Mouse (Mus musculus): ENCODE data around the gene Endou. TPM values are rescaled to one million over a fixed set of nuclear protein-coding genes. Genes with fewer than 3 reads are reported as not detected.

Gene Endou
- total RNA-seq, 4 experiments from 2014 or later, result 1.3 to 2.3 (median 1.7) TPM

DNA sequence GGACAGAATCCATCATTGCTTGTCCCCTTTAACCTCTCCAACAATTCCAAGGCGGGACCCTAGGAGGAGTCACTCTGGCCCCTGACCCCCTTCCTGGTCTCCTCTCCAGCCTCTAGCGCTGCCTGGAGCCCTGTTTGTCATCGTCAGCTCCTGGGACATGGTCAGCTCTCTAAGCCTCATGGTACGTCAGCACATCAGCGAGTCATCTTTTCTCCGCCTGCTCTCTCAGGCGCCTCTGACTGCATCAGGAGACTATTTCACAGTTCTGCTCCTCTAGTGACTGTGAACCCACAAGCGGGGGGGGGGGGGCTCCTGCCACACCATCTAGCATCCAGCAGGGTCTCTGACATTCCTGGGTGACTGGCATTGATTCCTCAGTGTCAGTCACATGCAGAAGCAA, 24.2 kb upstream of the Endou start:
- DNase-seq (ENCODE audit: low spot score), result no peak

GRCm38 (mm10) chr15:97754476-97754875, 23.3 kb upstream of the Endou start:
- DNase-seq (ENCODE audit: low spot score), result no peak

DNA sequence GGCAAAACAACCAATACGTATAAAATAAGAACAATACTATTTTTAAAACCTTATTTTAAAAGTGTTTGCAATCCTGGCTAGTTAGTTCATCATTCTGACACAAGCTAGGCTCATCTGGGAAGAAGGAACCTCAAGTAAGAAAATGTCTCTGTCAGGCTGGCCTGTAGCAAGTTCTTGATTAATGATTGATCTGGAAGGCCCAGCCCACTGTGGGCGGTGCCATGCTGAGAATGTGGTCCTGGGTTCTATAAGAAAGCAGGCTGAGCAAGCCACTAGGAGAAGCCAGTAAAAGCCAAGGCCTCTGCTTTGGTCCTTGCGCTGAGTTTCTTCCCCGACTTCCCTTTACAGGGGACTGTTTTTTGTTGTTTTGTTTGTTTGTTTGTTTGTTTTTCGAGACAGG, 21.4 kb upstream of the Endou start:
- DNase-seq (ENCODE audit: low spot score), result no peak

GRCm38 (mm10) chr15:97751676-97752075, 20.5 kb upstream of the Endou start:
- DNase-seq (ENCODE audit: low spot score), result no peak

- no peak for DNase-seq (ENCODE audit: low spot score)
Measured at GRCm38 (mm10) chr15:97750697-97751096, 19.6 kb upstream of the Endou start.

DNA sequence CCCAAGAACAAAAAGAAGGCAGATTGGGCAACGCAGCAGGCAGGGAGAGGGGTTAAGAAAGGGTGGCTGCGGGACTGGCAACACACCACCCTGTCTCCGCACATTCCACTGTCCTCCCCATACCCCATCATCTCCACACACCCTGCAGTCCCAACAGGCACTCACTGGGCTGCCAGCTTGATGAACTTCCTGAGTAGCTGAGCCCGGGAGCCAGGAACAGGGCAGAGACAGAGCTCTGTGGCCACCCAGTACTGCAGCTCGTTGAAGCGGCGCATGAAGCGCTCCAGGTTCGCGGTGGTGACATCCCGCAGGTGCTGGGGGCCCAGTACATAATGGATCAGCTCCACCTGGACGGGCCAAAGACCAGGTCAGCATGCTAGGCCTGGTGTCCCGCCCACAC, 18.7 kb upstream of the Endou start:
- DNase-seq (ENCODE audit: low spot score), result no peak

DNA sequence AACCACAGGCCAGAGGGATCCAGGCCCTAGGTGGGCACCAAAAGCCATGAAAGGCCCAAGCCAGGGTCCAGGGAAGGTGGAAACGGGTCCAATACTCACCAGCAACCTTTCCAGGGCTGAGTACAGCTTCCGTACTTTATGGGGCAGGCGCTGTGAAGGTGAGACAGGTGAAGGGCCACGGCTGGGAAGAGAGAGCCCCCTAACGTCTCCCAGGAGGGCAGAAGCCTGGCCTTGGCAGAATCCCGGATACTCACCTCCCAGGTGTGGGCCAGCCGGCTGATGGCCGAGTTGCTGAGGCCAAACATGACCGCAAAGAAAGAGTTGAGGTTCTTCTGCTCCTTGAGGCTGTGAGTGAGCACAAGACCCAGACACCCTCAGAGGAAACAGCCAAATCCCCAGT, 18.3 kb upstream of the Endou start:
- DNase-seq (ENCODE audit: low spot score), result no peak

DNA sequence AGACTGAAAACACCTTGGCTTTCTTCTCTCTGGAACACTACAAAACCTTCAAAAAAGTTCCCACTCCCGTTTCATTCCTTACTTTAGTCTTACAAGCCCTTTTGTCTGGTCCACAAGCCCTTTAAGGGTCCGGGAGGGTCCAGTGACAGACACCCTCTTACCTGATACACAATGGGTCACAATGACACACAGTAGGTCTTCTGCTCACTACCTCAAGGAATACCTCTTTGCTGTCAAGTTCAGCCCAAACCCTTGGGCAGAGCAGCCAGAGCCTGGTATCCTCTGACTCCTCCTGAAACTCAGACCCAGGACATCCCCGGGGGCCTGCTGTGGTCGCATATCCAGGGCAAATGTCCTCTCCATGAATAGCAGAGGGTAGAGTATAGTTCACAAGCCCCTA, 17.8 kb upstream of the Endou start:
- no peak for DNase-seq (ENCODE audit: low spot score)

GRCm38 (mm10) chr15:97748309-97748708, 17.2 kb upstream of the Endou start:
- DNase-seq (ENCODE audit: low spot score), result no peak

- DNase-seq (ENCODE audit: low spot score), result no peak
Measured at GRCm38 (mm10) chr15:97747486-97747885, 16.3 kb upstream of the Endou start.

DNA sequence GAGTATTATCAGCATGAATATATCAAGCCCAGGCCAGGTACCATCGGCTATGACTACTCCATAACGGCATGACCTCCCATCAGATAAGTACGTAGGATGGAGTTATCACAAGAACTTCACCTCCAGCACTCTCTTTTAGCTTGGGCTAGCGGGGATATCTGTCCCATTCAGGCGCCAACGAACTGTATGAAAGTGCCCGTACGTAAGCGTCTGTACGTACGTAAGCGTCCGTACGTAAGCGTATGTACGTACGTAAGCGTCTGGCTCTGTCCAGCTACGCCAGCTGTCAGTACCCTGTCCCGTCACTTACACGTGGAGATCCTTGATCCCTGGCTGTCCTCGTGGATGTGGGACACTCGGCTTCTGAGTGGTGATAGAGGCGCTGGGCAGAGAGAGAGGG, 15.6 kb upstream of the Endou start:
- DNase-seq (ENCODE audit: low spot score), result no peak

DNA sequence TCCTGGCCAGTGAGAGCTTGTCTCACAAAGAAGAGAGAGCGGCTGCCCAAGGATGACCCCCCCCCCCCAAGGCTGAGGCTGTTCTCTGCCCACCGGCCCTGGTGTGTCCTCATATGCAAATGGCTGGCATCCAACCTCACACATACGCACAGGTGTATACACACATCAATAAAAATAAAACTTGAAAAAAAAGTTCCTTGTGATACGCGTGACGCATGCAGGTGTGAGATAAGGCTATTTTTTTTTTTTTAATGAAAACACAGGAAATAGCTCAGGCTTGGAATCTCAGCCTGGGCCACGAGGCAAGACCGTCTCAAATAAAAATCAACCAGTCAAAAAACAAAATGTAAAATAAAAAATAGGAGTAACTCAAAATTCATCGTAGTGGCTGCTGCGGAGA, 15.1 kb upstream of the Endou start:
- no peak for DNase-seq (ENCODE audit: low spot score)

GRCm38 (mm10) chr15:97745331-97745730, 14.2 kb upstream of the Endou start:
- DNase-seq (ENCODE audit: low spot score), result peak; percentile 75

GRCm38 (mm10) chr15:97744930-97745329, 13.8 kb upstream of the Endou start:
- no peak for DNase-seq (ENCODE audit: low spot score)

DNA sequence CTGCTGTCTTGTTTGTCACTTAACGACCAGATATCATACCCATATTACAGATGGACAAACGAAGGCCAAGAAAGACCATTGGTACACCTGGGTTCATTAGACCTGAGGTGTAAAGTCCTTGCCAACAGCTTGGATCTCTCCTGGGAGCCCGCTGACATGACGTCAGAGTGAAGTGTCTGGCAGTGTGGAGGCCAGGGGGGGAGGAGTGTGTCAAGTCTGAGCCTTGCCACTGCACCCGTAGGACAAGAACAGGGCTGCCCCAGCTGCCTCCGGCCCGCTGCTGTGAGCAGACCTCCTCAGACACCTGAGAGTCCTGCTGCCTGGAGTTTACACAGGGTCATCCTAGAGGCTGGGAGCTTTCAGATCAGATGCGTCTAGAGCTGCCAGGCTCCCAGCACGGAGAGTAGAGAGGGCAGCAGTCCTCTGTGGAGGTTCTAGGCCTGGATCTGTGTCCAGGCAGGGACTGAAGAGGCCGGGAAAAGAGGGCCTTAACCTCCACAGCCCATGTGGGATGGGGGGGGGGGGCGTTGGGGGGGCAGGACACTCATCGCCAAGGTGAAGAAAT, 12.9 kb upstream of the Endou start:
- DNase-seq (ENCODE audit: low spot score), result no peak

DNA sequence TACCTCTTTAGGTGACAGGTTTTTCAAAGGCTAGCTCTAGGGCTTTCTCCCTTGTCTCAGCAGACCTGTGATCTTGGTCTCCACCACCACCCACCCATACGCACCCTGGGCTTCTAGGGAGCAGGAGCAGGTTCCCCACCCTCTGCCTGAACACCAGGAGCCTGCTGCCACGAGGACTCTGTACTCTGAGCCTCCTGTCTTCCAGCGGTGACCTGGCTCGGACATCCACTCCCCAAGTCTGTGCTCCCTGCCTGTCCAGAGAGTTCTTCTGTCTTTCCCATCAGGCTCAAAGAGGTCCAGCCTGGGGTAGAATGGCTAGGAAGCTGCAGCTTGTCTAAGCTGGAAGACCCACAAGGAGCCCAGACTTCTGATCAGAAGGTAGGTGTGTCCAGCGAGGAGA, 12.1 kb upstream of the Endou start:
- no peak for DNase-seq (ENCODE audit: low spot score)

- DNase-seq (ENCODE audit: low spot score), result no peak
Measured at GRCm38 (mm10) chr15:97742600-97742999, 11.5 kb upstream of the Endou start.

GRCm38 (mm10) chr15:97742074-97742473, 10.9 kb upstream of the Endou start:
- DNase-seq (ENCODE audit: low spot score), result no peak

DNA sequence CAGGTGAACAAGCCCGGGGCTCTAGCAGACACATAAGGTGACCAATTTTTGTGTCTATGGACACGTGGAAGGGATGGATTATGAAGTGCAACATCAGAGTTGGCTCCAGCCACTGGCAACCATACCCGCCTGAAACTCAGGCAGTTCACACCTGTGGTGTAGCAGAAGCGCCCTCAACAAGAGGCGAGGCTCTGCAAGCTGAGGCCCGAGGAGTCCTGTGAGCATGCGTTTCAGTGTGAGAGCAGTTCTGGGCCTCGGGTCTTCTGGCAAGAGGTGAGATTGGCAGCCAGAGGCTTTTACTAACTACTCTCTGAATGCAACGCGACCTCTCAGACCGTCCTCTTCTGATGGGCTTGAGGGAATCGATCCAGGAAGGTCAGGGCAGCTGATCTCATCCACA, 10.5 kb upstream of the Endou start:
- no peak for DNase-seq (ENCODE audit: low spot score)

DNA sequence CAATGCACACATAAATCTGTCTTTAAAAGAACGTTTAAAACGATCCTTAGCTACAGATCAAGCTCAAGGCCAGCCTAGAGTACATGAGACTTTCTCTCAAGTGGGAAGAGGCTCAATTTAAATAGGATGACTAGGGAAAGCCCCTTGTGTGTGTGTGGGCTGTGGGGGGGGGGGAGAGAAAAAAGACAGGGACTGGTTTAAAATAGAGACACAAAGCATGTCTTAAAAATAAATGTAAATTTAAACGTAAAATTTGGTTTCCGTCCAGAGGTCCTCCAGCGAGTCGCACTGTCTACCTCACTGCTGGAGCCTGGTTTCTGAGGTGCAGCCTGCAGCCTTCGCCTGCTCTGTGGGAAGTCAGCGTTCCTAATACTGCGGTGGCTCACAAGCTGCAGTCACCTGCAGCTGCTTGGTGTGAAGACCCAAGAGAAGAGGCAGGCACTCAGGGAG, 9.2 kb upstream of the Endou start:
- no peak for DNase-seq (ENCODE audit: low spot score)

GRCm38 (mm10) chr15:97738923-97739322, 7.8 kb upstream of the Endou start:
- no peak for DNase-seq (ENCODE audit: low spot score)

DNA sequence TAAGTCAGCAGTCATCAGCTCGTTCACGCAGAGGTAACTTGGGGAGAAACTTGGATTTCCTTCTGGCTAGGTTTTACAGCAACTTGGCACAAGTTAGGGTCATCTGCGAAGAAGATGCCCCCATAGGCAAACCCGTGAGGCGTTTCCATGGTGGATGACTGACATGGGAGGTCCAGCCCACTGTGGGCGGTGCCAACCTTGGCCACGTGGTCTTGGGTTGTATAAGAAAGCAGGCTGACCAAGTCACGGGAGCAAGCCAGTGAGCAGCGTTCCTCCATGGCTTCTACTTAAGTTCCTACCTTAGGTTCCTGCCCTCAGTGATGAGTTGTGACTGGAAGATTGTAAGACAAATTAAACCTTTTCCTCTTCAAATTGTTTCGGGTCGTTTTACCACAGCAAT, 849 bp upstream of the Endou start:
- no peak for DNase-seq (ENCODE audit: low spot score)

DNA sequence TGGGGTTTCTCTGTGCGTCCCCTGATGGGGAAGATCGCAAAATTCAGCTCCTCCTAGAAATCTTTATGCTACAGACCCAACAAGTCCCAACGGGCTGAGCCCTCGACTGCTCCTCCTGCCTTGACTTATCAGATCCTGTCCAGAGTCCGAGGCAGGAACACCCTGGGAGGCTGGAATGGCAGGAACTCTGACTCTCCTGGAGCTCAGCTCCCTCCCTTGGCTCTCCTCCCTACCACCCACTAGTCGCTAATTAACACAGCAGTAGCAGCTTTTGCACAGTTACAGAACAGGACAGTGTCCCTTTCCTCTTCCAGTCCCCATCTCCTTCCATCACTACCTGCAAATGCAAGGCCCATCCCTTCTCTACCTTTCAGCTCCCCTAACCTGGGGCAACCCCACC, 774 bp downstream of the Endou start:
- no peak for DNase-seq (ENCODE audit: low spot score)

GRCm38 (mm10) chr15:97728804-97729203, 2.3 kb downstream of the Endou start:
- DNase-seq (ENCODE audit: low spot score), result no peak

All from heart, adult 8-10 months (tissue).